Mouse (Mus musculus) hindbrain, embryonic 11.5 days (tissue): ENCODE results near the gene Gvin1. TPM values are rescaled to one million over a fixed set of nuclear protein-coding genes. Genes with fewer than 3 reads are reported as not detected.
"Not testable (repeated sequence)": the region's sequence is repeated elsewhere in the genome, so short reads cannot be mapped to it uniquely, and the experiment has no call there.

Experiments used
- ATAC-seq: fragments of 200-750 bp; cut with Nextera tagmentation; 2 replicates; pipeline ENCODE4 v1.8.0; 2017; ENCODE audit warnings: mild to moderate bottlenecking, moderate TSS enrichment, moderate library complexity; ENCODE audit not compliant: low FRiP score
- DNase-seq: peaks from one replicate; pipeline ENCODE4 v3.0.0-alpha.2; 2015; ENCODE audit warnings: low spot score
- H3K27ac ChIP-seq: fragments of 300-500 bp; sonication (generic); 2 replicates; pipeline ENCODE4 v1.5.1; 2014; ENCODE audit warnings: mild to moderate bottlenecking, low read depth, low read length
- H3K27me3 ChIP-seq: fragments of 300-500 bp; sonication (generic); 2 replicates; pipeline ENCODE4 v1.6.1; 2014; ENCODE audit warnings: mild to moderate bottlenecking, low read length, moderate library complexity, mixed read lengths; ENCODE audit not compliant: control insufficient read depth, insufficient read depth
- H3K36me3 ChIP-seq: fragments of 300-500 bp; sonication (generic); 2 replicates; pipeline ENCODE4 v1.6.1; 2014; ENCODE audit warnings: mild to moderate bottlenecking, low read length, moderate library complexity, mixed read lengths; ENCODE audit not compliant: control insufficient read depth, insufficient read depth
- H3K4me1 ChIP-seq: fragments of 300-500 bp; sonication (generic); replicated peaks from 2 replicates; pipeline ENCODE4 v1.6.1; 2014; ENCODE audit warnings: low read length, mixed read lengths; ENCODE audit not compliant: control insufficient read depth, insufficient read depth
- H3K4me2 ChIP-seq: fragments of 300-500 bp; sonication (generic); replicated peaks from 2 replicates; pipeline ENCODE4 v1.6.1; 2014; ENCODE audit warnings: mild to moderate bottlenecking, low read depth, low read length
- H3K4me3 ChIP-seq: fragments of 300-500 bp; sonication (generic); 2 replicates; pipeline ENCODE4 v1.5.1; 2014; ENCODE audit warnings: low read depth, low read length
- H3K9ac ChIP-seq: fragments of 300-500 bp; sonication (generic); 2 replicates; pipeline ENCODE4 v1.6.1; 2014; ENCODE audit warnings: low read depth, low read length
- H3K9me3 ChIP-seq: fragments of 300-500 bp; sonication (generic); 2 replicates; pipeline ENCODE4 v1.6.1; 2016; ENCODE audit warnings: low read length; ENCODE audit not compliant: control insufficient read depth
- WGBS: fragments of 180-500 bp; shearing (Covaris S2); extraction: QIAGEN DNeasy Blood & Tissue Kit; methylation state at CpG from one replicate; pipeline ENCODE4 v1.1.7; 2014; 5-methylcytosine and 5-hydroxymethylcytosine counted together
- polyA plus RNA-seq: library from polyadenylated mRNA; unstranded; fragments of >200 nt; fragmentation: Nextera tagmentation; extraction: Ambion mirVana; gene quantifications from 2 replicates; pipeline ENCODE4 v1.2.1, GENCODE M21; 2014

Gene Gvin1
- polyA plus RNA-seq, 1 experiment from 2014 or later: not detected

GRCm38 (mm10) chr7:106235596-106235995, 20.5 kb upstream of the Gvin1 start:
- no peaks in the 10 kb centered on the region for H3K27me3 ChIP-seq
- no peaks in the 10 kb centered on the region for H3K36me3 ChIP-seq
- no peaks in the 10 kb centered on the region for H3K4me1 ChIP-seq
- H3K4me3 ChIP-seq: no peak overlapping the region
- whole genome bisulfite sequencing: 77% methylated on average over 2 of the region's 2 CpGs
- DNase-seq (no peak), ATAC-seq (0 out of 2 replicates have a peak, but pooled peaks have one; percentile 18)
- no peak overlapping the region for H3K9ac ChIP-seq
- no peak overlapping the region for H3K27ac ChIP-seq
- no peak overlapping the region for H3K4me2 ChIP-seq
- no peaks in the 10 kb centered on the region; the same call in 1 of the 2 replicates for H3K9me3 ChIP-seq

DNA sequence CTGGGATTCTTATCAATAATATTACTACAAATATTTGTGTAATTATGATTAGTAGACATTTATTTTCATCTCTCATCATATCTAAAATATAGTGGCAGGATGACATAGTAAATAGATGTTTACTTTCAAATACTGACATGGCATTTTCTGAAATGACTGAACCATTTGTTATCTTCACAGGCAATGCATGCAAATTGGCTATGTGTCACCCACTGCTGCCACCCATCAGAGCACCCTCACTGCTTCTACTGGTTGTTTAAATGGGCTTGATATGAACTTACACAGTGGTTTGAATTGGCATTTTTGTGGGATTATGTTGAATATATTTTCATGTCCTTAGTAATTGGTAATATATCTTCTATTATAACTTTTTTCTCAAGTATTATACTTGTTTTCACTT, 784 bp upstream of the Gvin1 start:
- not testable (repeated sequence) for H3K27ac ChIP-seq, H3K27me3 ChIP-seq, H3K4me2 ChIP-seq, H3K4me1 ChIP-seq, H3K9me3 ChIP-seq, H3K36me3 ChIP-seq, H3K9ac ChIP-seq, DNase-seq, H3K4me3 ChIP-seq, ATAC-seq

GRCm38 (mm10) chr7:106213770-106214169, 1.4 kb downstream of the Gvin1 start:
- not testable (repeated sequence) for H3K27ac ChIP-seq, H3K36me3 ChIP-seq, H3K27me3 ChIP-seq, H3K4me3 ChIP-seq, H3K4me1 ChIP-seq, H3K4me2 ChIP-seq, H3K9me3 ChIP-seq, DNase-seq, H3K9ac ChIP-seq
- peak; percentile 85 for ATAC-seq
- no CpG with 5 or more reads among the region's 4 CpGs for WGBS

- not testable (repeated sequence) for H3K27me3 ChIP-seq, H3K9me3 ChIP-seq, H3K4me1 ChIP-seq, H3K36me3 ChIP-seq, DNase-seq, H3K9ac ChIP-seq, H3K4me2 ChIP-seq, H3K4me3 ChIP-seq, H3K27ac ChIP-seq, ATAC-seq
- 89% methylated on average over 2 of the region's 3 CpGs for WGBS
These were observed 8.5 kb downstream of the Gvin1 start for GRCm38 (mm10) chr7:106206630-106207029.

GRCm38 (mm10) chr7:106177065-106177464, 38.1 kb downstream of the Gvin1 start:
- not testable (repeated sequence) for H3K27me3 ChIP-seq, H3K4me3 ChIP-seq, DNase-seq, H3K4me1 ChIP-seq, ATAC-seq, H3K36me3 ChIP-seq, H3K27ac ChIP-seq, H3K4me2 ChIP-seq, H3K9me3 ChIP-seq, H3K9ac ChIP-seq

DNA sequence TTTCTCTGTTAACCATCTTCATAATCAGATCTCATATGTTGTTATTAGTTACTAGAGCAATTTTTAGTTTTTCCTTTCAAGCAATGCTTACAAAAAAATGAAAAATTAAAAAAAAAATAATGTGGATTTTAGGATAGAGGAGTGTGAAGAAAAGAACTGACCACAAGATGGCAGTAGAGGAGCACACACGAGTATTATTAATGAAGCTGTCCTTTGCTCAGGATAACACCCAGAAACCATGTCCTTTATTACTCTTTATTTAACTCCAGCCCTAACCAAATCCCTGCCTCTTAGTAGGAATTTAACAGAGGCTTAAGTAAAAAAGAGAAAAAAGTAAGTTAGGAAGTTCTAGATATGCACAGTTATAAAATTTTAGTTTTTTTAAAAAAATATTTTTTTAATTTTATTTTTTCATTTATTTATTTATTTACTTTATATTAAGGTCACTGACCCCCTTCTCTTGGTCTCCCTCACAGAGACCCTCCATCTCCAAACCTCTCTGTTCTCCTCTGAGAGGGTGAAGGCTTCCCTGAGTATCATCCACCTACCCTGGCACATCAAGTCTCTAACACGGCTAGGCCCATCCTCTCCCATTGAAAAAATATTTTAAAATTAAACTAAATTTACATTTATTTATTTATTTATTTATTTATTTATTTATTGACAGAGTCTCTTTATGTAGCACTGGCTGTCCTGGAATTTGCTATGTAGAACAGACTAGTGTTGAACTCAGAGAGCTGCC, 69.9 kb downstream of the Gvin1 start:
- H3K4me2 ChIP-seq, H3K27me3 ChIP-seq, H3K27ac ChIP-seq, H3K4me1 ChIP-seq, H3K36me3 ChIP-seq, H3K4me3 ChIP-seq, H3K9me3 ChIP-seq, H3K9ac ChIP-seq, DNase-seq: not testable (repeated sequence)
- WGBS: no CpG with 5 or more reads among the region's 2 CpGs
- peak; percentile 74 for ATAC-seq

GRCm38 (mm10) chr7:106141128-106141895, 73.8 kb downstream of the Gvin1 start:
- not testable (repeated sequence) for H3K36me3 ChIP-seq, ATAC-seq, DNase-seq, H3K4me2 ChIP-seq, H3K9me3 ChIP-seq, H3K4me3 ChIP-seq, H3K27ac ChIP-seq, H3K9ac ChIP-seq, H3K27me3 ChIP-seq, H3K4me1 ChIP-seq
- no CpG with 5 or more reads among the region's 1 CpGs for WGBS

DNA sequence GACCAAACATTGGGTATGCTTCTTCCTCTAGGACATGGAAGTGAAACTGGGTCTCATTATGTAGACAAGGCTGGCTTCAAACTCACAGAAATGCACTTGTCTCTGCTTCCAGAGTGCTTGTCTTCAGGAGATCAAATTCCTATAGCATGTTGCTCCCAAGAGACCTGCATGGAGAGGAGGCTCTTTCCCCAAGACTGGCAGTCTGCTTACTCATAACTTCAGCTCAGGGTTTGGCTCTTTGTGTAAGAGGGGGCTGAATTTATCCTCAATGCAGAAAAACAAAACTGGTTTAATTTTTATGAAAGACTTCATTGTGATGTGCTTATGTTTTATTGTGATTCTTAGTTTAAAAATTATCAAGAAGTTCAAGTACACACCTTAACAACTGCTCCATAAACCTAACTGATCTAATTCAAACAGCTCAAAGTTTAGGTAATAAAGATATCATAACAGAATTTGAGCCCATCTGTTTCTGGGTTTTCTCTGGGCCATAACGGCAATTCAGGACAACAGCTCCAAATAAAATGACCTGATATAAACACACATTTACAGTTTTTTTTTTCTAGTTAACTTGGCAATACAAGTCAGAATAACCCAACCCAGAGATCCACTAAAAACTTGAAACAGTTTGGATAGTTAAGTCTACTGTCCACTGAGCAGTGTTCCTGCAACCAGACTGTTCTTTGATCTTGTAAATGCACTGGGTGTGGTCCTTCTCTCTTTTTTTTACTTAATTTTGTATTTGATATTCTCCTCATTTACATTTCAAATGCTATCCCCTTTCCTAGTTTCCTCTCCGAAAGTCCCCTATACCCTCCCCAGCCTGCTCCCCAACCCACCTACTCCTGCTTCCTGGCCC, 97.8 kb downstream of the Gvin1 start:
- H3K9ac ChIP-seq, H3K9me3 ChIP-seq, ATAC-seq, H3K4me3 ChIP-seq, H3K27me3 ChIP-seq, H3K27ac ChIP-seq, DNase-seq, H3K4me2 ChIP-seq, H3K36me3 ChIP-seq, H3K4me1 ChIP-seq: not testable (repeated sequence)
- no CpG with 5 or more reads among the region's 2 CpGs for WGBS
